Mouse (Mus musculus) erythroid progenitor cell, adult 5-6 weeks (primary cell): ENCODE data around the gene Psen2. TPM values are rescaled to one million over a fixed set of nuclear protein-coding genes. Genes with fewer than 3 reads are reported as not detected.

Source experiments
- ATAC-seq: replicated peaks from 2 replicates; pipeline ENCODE4 v1.8.0; 2016; ENCODE audit warnings: moderate number of reproducible peaks, mild to moderate bottlenecking, moderate TSS enrichment, inconsistent platforms; ENCODE audit not compliant: poor library complexity, low FRiP score, severe bottlenecking
- total RNA-seq, 2 experiments: library from RNA; stranded (forward) in 1 of 2; stranded (reverse) in 1 of 2; fragments of 150-400 nt in 1 of 2; fragments of 186-747, 209-891 nt in 1 of 2; gene quantifications; 2 replicates each; pipeline versions ENCODE4 v1.2.3 to v1.2.4; 2015 to 2017; ENCODE audit warnings: low replicate concordance in 2 of 2

Psen2 gene
- total RNA-seq, 2 experiments from 2014 or later, result 4.2 to 5.9 TPM

- ATAC-seq, result no peak
These were observed 52.4 kb downstream of the Psen2 start for GRCm38 (mm10) chr1:180210781-180211271.

- ATAC-seq, result no peak
These were observed 53.2 kb downstream of the Psen2 start for GRCm38 (mm10) chr1:180210031-180210432.

GRCm38 (mm10) chr1:180208370-180208769, 54.9 kb downstream of the Psen2 start:
- no peak for ATAC-seq

- ATAC-seq, result no peak
These were observed 62.5 kb downstream of the Psen2 start for GRCm38 (mm10) chr1:180200722-180201121.

- no peak for ATAC-seq
These were observed 63.6 kb downstream of the Psen2 start for GRCm38 (mm10) chr1:180199715-180200050.

- no peak for ATAC-seq
These were observed 64.1 kb downstream of the Psen2 start, which contains the start of gene Coq8a for GRCm38 (mm10) chr1:180198959-180199714. Gene Coq8a, minus strand, starts transcription at chr1:180199602.

GRCm38 (mm10) chr1:180197956-180198355, 65.3 kb downstream of the Psen2 start:
- no peak for ATAC-seq

GRCm38 (mm10) chr1:180196508-180196907, 66.7 kb downstream of the Psen2 start:
- no peak for ATAC-seq

- peak; percentile 100 for ATAC-seq
These were observed 67.4 kb downstream of the Psen2 start for GRCm38 (mm10) chr1:180195703-180196381.

- ATAC-seq, result no peak
These were observed 68.3 kb downstream of the Psen2 start for GRCm38 (mm10) chr1:180194781-180195471.

- no peak for ATAC-seq
These were observed 69.2 kb downstream of the Psen2 start for GRCm38 (mm10) chr1:180194048-180194447.

- ATAC-seq, result no peak
These were observed 69.8 kb downstream of the Psen2 start for GRCm38 (mm10) chr1:180193391-180193935.

GRCm38 (mm10) chr1:180192866-180193265, 70.4 kb downstream of the Psen2 start:
- no peak for ATAC-seq

GRCm38 (mm10) chr1:180191651-180192220, 71.5 kb downstream of the Psen2 start:
- no peak for ATAC-seq

- no peak for ATAC-seq
These were observed 72.1 kb downstream of the Psen2 start for GRCm38 (mm10) chr1:180191112-180191511.

- ATAC-seq, result no peak
These were observed 74.3 kb downstream of the Psen2 start for GRCm38 (mm10) chr1:180188951-180189350.

GRCm38 (mm10) chr1:180186371-180186770, 76.9 kb downstream of the Psen2 start:
- no peak for ATAC-seq

- no peak for ATAC-seq
These were observed 77.4 kb downstream of the Psen2 start for GRCm38 (mm10) chr1:180185877-180186276.

- ATAC-seq, result no peak
These were observed 78.5 kb downstream of the Psen2 start for GRCm38 (mm10) chr1:180184768-180185167.
